Mouse (Mus musculus): Measurements from ENCODE around the gene Nkain1. TPM values are rescaled to one million over a fixed set of nuclear protein-coding genes. Genes with fewer than 3 reads are reported as not detected.
A peak's percentile ranks its signal among the peaks of the same experiment; 100 is the strongest.

The Nkain1 gene
- 10 to 100 TPM; 12.0 to 12.1 TPM for total RNA-seq (2021)
- long read RNA-seq, experiment 1, partial matches to known transcripts = 1 of 5 reads
- long read RNA-seq, experiment 1, other reads (novel, unspliced or antisense) = 0 of 5 reads
- long read RNA-seq, experiment 2, partial matches to known transcripts = 1 of 7 reads
- long read RNA-seq, experiment 2, other reads (novel, unspliced or antisense) = 4 of 7 reads

DNA sequence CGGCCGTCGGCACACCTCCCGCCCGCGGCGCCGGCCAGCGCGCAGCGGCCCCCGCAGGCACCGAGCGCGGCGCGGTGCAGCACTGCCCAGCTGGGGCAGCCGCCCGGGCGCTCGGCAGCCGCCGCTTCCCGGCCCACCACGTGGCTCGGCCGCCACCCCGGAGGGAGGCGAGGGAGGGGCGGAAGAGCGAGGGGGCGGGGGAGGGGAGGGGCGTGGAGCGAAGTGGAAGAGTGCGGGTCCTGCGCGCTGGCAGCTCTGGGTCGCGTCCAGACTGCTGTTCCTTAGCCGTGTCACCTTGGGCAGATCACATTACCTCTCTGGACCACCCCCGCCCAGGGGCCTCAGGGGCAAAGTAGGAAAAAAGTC is at the start of gene Nkain1:
Gene Nkain1, minus strand, starts transcription at position 126 of the 366 bp plus-strand sequence.
- peak in 1 of 2 experiments; percentile 33 for DNase-seq (ENCODE audit: low spot score in 2 of 2)

DNA sequence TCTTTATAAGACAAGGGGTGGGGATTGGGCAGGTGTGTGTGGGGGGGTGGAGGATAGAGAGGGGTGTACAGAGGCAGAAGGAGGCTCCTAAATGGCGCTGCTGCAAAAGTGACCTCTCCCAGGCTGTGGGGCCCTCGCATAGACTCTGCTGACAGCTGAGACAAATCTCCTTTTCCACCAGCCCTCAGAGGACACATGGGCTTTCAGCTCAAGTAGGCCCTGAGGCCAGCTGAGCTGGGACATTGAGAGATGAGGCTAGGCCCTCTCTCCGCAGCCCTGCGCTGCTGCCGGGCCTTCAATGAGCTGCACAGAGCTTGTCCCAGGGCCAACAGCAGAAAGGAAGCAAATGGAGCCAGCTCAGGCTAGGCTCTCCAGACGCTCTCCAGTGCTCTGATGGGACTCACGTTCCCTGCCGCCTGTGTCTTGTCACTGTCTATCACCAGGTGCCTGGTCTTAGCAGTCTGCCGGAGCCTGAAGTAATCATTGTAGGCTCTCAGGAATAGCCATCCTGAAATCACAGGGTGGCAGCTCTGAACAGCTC is 4.8 kb upstream of the Nkain1 start:
- no peak for DNase-seq (ENCODE audit: low spot score in 2 of 2)

DNA sequence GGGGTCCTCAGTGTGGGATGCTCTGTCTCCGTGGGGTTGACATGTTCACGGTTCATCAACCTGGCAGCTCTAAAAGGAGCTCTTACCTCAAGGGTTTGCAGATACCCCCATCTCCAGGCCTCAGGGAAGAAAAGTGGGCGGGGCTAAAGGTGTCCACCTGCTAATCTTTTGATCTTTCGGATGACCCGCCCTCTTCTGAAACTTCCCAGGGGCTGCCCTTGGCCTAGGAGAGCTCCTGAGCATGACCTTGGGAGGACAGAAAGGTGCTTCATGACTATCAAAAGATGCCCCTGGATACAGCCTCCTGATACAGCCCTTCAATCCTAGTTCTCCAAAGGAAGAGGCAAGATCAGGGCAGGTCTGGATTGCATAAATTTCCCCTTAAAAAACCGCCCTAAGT is 3.1 kb upstream of the Nkain1 start:
- no peak for DNase-seq (ENCODE audit: low spot score in 2 of 2)

DNA sequence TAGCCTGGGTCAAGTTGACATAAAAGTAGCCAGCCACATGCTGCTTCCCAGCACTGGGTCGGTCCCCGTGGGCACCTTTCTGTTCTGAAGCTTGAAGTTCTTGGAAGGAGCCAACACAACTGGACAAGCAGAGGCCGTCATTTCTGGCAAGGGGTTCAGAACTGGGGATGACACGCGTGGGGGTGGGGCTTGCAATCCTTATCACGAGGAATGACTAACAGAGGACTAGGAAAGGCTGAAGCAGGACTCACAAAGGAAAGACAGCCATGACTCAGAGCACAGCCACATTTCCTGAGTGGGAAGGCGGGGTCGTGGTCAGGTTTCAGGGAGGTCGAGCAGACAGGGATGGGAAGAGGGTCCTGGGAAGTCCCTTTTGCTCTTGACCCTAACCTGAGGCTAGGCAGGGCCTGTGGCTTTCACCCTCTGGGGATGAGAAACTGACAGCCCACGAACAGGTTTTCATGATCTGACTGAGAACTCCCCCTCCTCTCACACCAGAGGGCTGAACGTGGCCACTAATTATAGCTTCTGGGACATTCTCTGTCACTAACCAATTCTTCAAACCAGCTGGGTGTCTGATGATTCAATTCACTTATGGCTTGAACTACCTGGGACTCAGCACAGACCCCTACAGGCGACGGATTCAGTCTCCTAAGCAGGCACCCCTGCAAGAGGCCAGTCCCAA is 2.4 kb upstream of the Nkain1 start:
- DNase-seq (ENCODE audit: low spot score in 2 of 2) = no peak

DNA sequence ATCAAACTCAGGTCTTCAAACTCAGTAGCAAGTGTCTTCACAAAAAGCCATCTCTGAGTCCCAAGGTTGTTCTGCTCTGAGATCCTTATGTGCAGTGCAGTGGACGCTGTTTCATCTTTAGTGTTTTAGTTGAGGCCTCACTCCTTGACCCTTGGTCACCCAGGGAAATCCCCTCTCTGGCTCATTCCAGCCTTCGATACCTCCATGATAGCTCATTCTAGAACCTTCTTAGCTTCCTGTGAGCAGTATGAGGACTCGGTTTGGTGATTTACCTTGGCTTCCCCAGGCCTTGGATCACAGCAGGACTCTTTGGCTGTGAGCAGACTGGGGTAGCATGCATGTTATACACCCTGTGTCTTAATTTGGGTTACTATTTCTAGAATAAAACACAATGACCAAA is 1.6 kb upstream of the Nkain1 start:
- no peak for DNase-seq (ENCODE audit: low spot score in 2 of 2)

DNA sequence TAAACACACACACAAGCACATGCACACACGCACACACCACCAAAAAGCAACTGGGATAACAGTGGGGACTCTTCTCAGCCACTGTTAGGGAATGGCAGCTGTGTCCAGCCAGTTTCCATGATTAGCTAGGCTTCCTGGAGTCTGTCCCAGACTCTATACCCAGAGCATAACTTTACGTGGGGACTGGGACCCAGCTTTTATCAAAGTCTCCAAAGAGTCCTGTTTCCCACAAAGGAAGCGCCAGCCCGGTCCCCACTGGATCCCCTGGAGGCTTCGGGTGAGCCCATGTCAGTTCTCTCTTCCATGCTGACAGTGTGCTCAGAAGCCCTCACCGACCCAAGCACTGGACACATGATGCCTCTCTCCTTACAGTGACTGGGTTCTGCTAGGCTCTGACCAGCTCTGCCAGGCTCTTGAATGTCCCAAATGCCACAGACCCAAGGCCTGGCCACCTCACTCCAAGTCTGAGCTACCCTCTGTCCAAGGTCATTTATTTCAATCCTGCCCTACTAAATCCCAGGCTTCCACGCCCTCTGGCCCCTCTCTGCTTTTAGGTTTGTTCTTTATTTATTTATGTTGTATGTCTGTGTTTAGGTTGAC is 988 bp upstream of the Nkain1 start:
- DNase-seq (ENCODE audit: low spot score in 2 of 2) = no peak

DNA sequence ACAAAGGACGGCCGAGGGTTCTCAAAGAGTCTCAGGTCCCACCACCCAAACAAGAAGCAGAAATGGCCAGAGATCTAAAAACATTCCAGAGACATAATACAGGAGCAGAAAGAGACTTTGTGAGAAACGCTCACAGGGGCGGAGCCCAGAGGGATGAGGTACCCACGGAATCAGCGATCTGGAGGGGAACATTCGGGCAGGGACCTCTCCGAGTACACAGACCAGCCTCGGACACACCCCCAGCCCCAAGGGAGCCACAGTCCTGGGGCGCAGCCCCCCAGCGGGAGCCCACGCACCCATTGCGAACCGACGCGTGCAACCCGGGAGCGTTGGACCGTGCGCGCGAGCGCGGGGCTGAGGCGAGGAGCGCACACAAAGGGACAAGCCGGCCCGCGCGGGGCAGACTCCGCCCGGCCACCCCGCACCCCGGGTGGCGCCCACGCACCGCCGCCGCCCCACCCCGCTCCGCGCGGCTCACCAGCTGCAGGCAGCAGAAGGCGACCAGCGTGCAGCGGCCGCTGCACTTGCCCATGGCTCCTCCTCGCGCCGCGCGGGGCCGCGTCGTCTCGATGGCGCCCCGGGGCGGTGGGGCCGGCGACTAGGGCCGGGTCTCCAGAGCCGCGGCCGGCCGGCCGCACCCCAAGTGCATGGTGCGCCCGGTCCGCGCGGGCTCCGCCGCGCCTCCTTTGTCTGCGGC is 474 bp downstream of the Nkain1 start:
- DNase-seq (ENCODE audit: low spot score in 2 of 2) = peak in 1 of 2 experiments; percentile 35

DNA sequence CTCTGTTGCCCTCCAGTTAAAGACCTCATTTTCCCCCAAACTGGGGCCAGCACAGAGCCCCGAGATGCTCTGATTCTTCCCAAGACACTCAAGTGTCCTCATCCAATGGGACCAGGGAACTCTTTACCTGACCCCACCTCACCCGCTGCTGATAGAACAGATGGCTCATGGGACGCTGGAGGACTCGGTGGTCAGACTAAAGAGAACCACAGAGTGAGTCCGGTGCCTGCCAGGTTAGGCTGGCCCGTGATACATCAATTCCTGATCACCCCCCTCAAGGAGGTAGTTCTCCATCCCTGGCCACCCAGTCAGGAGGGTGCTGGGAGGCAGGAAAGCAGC is 992 bp downstream of the Nkain1 start:
- no peak for DNase-seq (ENCODE audit: low spot score in 2 of 2)

DNA sequence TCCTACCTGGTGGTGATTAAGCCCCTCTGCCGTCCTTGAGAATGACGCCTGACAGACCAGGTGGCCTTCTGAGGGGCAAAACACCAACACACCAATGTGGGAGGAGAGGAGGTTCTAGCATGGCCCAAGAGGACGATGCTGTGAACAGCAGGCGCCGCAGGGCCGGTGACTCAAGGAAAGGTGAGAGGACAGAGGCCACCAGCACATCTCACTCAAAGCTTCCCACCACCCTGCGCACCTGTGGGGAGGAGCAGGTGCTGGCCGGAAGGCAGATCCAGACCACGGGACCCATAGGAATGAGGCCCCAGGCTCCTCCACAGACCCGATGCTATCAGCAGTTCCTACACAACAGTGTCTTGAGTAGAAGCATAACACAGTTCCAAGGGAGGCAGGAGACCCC is 1.4 kb downstream of the Nkain1 start:
- no peak for DNase-seq (ENCODE audit: low spot score in 2 of 2)

DNA sequence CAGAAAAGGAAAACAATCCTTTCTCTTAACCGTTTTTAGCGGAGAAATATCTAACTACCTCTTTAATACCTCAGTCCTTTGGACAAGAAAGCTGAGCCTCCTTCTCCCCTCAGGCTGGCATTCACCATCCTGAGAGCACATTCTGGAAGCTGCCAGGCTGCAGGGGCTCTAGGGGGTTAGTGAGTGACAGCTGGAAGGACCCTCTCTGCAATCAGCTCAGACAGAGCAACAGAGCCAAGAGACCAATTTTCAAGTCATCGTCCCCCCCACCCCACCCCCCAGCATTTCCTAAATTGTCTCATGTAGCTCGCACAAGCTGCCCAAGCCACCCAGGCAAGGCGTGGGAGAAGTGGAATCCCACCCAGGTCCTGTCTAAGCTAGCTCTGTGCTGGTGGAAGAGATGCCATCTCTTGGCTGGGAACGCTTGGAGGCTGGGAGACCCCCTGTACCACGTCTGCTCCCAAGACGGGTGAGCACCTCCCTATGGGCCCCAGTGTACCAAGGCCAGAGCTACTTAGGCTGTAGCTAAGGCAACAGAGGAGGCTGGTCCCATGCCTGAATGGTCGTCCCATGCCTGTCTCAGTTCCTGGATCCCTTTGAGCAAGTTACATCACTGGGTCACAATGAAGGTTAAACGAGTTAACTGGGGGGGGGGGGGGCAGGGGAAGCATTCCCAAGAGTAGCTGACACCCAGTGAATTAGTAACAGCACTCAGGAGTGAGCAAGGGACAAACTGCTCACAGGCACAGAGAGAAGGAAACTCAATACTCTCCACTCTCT is 2.8 kb downstream of the Nkain1 start:
- DNase-seq (ENCODE audit: low spot score in 2 of 2) = no peak

DNA sequence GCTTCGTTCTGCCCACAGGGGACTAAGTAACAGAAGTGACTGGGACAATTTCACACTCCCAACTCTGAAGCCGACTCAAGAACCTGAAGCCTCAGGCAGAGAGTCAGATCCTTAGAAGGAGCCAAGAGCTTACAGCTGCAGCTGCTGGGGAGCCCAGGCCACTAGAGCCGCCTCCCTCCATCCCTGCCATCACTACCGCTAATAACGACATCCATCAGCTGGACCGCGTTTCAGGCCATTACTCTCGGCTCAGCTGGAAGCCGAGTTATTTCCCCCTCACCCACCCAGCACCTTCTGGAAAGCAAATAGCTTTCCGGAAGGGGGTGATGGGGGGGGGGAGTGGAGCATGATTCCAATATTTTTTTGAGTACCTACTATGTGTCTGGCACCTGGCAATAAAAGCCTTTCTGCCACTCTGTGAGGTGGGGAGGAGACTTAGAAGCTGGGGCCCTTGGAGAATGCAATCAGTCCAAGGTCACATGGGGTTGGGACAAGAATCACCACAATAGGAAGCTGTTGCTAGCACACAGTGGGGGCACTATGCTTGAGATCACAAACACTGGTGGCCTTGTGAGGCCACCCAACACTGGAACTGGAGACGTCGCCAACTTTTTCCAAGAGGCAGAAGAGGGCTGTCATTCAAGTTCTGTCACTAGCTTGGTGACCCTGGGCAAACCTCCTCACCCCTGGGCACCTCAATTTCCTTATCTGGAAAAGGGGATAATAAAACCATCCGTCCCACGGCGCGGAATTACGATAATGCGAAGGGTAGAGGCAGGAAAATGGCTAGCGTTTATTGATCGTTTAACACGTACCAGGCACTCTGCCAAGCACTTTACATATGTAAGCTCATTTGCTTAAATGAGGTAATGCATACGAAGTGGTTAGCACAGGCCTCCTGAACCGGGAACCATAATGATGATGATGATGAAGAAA is 5.7 kb downstream of the Nkain1 start:
- no peak for DNase-seq (ENCODE audit: low spot score in 2 of 2)

DNA sequence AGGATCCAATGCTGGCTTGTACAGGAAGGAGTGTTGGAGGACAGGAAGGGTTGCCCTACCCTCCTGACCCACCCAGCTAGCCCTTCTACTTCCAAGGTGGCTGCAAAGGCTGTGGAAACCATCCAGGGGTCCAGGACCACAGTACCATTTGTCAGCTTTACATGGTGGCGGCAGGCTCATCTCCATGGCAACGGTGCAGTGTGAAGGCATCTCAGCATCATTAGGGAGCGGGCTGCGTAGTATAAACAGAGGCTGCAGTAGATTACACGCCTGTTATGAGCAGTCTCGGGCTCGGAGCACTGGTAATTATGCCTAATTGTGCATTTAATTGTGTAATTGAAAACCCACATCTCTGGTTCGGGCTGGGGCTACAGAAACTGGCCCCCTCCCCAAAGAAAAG is 10.2 kb downstream of the Nkain1 start:
- no peak for DNase-seq (ENCODE audit: low spot score in 2 of 2)

DNA sequence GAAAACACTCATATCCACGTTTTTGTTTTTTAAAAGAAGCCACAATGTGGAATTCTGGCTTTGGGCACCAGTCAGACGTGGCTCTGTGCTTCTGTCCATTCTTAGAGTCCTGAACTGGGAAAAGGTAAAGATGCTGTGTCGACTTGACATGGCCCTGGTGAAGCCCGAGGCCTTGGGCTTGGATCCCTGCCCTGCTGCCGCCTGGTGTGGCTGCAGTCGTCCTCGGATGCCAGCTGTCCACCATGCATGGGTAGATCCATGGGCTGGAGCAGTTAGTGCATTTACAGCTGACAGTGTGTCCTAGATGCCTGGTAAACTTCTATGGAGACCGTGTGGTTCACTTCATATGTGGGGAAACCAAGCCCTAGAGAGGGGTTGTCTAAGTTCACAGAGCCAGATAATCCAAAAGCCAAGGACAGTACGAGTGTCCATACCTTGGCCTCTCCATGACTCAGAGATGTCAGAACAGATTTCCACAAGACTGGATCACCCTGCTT is 10.7 kb downstream of the Nkain1 start:
- no peak for DNase-seq (ENCODE audit: low spot score in 2 of 2)

DNA sequence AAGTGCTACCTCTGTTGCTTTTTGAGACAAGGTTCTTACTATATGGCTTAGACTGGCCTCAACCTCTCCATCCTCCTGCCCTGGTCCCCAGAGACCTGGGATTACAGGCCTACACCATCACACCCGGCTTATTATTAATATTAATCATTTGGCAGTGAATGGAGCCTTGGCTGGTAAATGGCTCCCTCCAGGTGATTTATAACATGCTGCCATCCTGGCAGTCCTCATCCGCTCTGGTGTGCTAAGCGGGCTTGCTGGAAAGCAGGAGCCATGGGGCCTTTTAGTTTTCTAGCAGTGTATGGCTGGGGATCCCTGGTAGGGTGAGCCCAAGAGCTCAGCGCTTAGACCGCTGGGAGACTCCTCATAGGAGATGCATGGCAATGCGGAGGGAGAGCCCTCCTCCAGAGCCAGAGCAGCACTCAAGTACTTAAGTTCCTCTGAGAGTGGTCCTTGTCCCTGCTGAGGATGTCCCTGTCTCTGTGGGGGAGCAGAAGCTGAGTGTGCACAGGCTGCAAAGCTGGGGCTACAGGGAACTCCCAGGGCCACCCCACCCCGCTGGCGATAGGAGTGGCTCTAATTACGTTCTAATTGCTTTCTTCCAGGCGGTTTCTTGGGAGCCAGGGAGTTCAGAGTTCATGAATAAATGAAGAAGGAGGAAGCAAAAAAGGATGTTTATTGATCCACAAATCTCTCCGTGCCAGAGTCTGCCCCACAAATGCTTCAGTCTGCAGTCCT is 13.2 kb downstream of the Nkain1 start:
- DNase-seq (ENCODE audit: low spot score in 2 of 2) = no peak

DNA sequence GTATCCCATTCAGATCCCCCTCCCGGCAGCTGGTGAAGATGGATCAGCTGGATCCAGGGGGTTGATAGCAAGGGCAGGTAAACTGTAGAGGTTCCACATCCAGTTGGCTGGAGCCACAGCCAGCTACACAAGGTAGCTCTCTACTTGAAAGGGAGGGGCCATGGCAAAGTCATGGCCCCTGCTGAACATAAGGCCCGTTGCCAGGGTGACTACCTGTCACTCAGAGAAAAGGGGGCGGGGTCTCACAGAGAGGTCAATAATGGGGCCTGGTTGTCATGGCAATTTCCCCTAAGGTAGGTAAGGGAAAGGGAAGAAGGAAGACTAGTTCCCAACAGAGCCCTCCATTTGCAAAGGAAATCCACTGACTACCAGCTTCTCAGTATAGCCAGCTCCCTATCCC is 14.8 kb downstream of the Nkain1 start:
- DNase-seq (ENCODE audit: low spot score in 2 of 2) = no peak

DNA sequence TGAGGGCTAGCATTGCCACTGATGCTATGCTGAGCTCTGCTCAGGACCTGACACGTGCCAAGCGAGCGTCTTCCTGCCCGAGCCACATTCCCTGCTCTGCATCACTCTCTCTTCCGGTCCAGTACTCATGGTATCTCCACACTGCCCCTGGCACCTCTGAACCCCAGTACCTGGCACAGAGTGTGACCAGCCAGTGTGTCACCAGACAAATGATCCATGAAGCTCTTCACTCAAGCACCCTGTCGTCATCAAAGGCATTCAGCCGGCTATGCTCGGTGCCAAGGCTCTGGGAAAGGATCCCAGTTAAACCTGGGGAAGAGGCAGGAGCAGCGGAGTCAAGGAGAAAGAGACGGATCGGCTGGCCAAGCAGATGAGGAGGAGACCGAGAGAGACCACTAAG is 16.1 kb downstream of the Nkain1 start:
- no peak for DNase-seq (ENCODE audit: low spot score in 2 of 2)

DNA sequence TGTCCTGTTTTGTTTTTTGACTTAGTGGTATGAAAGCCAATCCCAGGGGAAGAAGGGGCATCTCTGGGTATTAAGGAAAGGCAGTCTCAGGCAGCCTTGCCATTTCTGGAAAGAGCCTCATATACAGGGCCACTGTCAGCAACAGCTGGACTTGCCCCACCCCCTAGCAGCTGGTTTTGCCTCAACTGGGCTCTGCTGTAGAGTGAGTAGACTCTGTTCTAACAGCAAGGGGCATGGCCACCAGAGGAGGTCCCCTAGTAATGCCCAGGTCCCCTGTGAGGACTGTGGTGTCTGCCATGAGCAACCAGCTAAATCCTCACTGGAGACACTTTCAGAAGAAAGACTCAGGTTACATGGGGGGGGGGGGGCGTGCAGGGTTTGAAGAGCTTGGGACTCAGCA is 17.0 kb downstream of the Nkain1 start:
- DNase-seq (ENCODE audit: low spot score in 2 of 2) = no peak

DNA sequence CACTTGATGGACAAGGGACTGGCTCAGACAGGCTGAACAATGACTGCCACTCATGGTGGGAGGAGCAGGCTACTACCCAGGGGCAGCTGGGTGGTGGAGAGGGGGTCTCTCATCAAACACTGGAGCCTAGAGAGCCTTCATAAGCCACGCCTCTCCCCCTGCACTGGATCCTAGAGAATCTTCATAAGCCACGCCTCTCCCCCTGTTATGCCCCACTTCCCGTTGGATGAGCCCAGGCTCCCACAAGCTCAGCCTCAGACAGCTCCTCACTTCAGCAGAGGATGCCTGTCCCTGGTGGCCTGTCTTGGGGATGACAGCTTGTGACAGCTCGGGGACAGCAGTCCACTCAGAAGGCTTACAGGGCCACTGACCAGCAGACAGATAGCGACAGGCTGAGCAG is 17.7 kb downstream of the Nkain1 start:
- DNase-seq (ENCODE audit: low spot score in 2 of 2) = no peak

DNA sequence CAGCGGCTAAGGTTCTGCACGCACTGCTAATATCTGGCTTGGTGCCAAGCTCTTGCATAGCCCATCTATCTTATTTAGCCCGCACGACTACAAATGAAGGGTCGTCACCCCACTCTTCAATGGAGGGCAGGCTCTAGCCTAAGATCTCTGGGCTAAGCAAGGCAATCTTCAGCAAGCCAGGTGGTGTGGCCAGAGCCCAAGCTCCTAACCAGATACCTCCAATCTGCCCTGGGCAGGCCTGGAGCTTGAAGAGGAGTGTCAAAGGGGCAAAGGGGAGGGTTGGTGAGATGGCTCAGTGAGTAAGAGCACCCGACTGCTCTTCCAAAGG is 20.9 kb downstream of the Nkain1 start:
- DNase-seq (ENCODE audit: low spot score in 2 of 2) = no peak

Data from gastrocnemius, postnatal 4 days (tissue).